Mouse (Mus musculus) CH12.LX (cell line): Measurements from ENCODE around the gene Rerg.

Experiments used
- CHD2 ChIP-seq: IDR thresholded peaks from 2 replicates; pipeline ENCODE4 v1.6.1; 2011; ENCODE audit warnings: low read length, improper control_type of control experiment
- CTCF ChIP-seq, 2 experiments: IDR thresholded peaks in 1 of 2; conservative IDR thresholded peaks in 1 of 2; 2 replicates each; pipeline ENCODE4 v1.5.1; 2011 to 2012; ENCODE audit warnings: low read depth in 2 of 2, low read length in 2 of 2, improper control_type of control experiment in 1 of 2, inconsistent platforms in 1 of 2, mild to moderate bottlenecking in 1 of 2, moderate library complexity in 1 of 2
- MAX ChIP-seq: IDR thresholded peaks from 2 replicates; pipeline ENCODE4 v1.6.1; 2011; ENCODE audit warnings: low read length, improper control_type of control experiment
- MAZ ChIP-seq: IDR thresholded peaks from 2 replicates; pipeline ENCODE4 v1.6.1; 2012; ENCODE audit warnings: low read depth, mild to moderate bottlenecking, inconsistent platforms, low read length, improper control_type of control experiment, moderate library complexity
- MEF2A ChIP-seq: IDR thresholded peaks from 2 replicates; pipeline ENCODE4 v1.6.1; 2014; ENCODE audit warnings: low read depth, mild to moderate bottlenecking, inconsistent platforms, low read length, improper control_type of control experiment, borderline replicate concordance
- TBP ChIP-seq: conservative IDR thresholded peaks from 2 replicates; pipeline ENCODE4 v1.6.1; 2011; ENCODE audit warnings: low read depth, low read length, improper control_type of control experiment

DNA sequence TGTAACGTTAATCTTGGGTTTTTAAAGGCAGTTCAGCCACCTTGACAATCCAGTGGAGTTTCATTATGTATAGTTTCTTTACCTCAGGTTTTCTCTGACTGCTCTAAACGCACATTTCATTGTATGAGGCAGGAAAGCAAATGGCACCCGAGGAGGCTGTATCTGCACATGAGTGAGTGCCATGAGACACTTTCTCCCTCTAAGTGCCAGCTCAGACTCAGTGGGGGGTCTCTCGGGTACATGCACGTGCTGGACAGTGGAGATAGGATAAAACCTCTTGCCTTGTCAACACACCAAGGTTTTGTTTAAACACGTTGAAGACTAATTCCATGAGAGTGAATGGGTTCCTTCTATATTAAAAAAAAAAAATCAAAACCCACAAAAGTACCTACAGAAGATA, 81.8 kb downstream of the Rerg start:
- TF ChIP-seq MAX = no peak
- no peak for TF ChIP-seq CTCF (conservative IDR thresholded peaks at IDR 0.05 in 1 of 2, IDR thresholded peaks at IDR 0.05 in 1 of 2; ENCODE audit: low read depth in 2 of 2, low read length in 2 of 2)
- no peak for TF ChIP-seq TBP
- no peak for TF ChIP-seq MAZ
- TF ChIP-seq CHD2 = no peak
- TF ChIP-seq MEF2A = no peak
